Mouse (Mus musculus) heart, embryonic 10.5 days (tissue): Measurements from ENCODE around the gene Vezf1. TPM values are rescaled to one million over a fixed set of nuclear protein-coding genes. Genes with fewer than 3 reads are reported as not detected.

Experiments
- DNase-seq: peaks from one replicate; pipeline ENCODE4 v3.0.0-alpha.2; 2017; ENCODE audit warnings: low spot score
- H3K27ac ChIP-seq: fragments of 300-500 bp; sonication (generic); 2 replicates; pipeline ENCODE4 v1.5.1; 2016; ENCODE audit warnings: mild to moderate bottlenecking
- H3K27me3 ChIP-seq: fragments of 300-500 bp; sonication (generic); 2 replicates; pipeline ENCODE4 v1.6.1; 2016; ENCODE audit warnings: mild to moderate bottlenecking; ENCODE audit not compliant: poor library complexity, insufficient read depth, severe bottlenecking
- H3K36me3 ChIP-seq: fragments of 300-500 bp; sonication (generic); 2 replicates; pipeline ENCODE4 v1.6.1; 2016; ENCODE audit warnings: mild to moderate bottlenecking, moderate library complexity
- H3K4me1 ChIP-seq: fragments of 300-500 bp; sonication (generic); 2 replicates; pipeline ENCODE4 v1.6.1; 2016; ENCODE audit warnings: mild to moderate bottlenecking
- H3K4me3 ChIP-seq: fragments of 300-500 bp; sonication (generic); 2 replicates; pipeline ENCODE4 v1.5.1; 2016; ENCODE audit warnings: mild to moderate bottlenecking, moderate library complexity
- H3K9me3 ChIP-seq: fragments of 300-500 bp; sonication (generic); 2 replicates; pipeline ENCODE4 v1.6.1; 2016; ENCODE audit warnings: mild to moderate bottlenecking, moderate library complexity
- WGBS: fragments of 180-500 bp; shearing (Covaris S2); methylation state at CpG from one replicate; pipeline ENCODE4 v1.1.7; 2016; 5-methylcytosine and 5-hydroxymethylcytosine counted together
- polyA plus RNA-seq: library from polyadenylated mRNA; unstranded; fragments of >200 nt; fragmentation: Nextera tagmentation; extraction: Ambion mirVana; gene quantifications from 2 replicates; pipeline ENCODE4 v1.2.1, GENCODE M21; 2016

Vezf1 gene
- polyA plus RNA-seq, 1 experiment from 2014 or later = 34.1 TPM

DNA sequence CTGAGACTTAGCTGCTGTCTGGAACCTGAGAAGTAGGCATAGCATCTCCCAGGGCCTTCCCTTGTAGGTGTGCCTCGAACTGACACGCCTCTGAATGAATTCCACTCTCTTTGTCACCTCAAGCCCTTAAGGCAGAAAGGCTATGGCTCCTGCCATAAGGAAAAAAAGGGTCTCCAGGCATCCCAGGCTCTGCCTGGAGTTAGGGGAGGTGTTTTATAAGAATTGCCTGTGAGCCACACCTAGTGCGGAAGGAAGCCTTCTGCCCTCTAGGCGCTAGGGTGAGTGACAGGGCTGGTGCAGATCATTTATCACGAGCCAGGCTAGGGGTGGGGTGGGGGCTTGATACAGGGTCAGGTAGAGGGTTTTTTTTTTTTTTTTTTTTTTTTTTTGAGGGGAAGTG is 54.9 kb downstream of the Vezf1 start:
- Histone ChIP-seq H3K4me1 (peaks cover 68% of the 10 kb centered on the region), H3K27ac (0 out of 2 replicates have a peak overlapping the region, but pooled peaks have one; percentile 44), H3K36me3 (0 out of 2 replicates have a peak, but pooled peaks cover 5% of the 10 kb centered on the region), H3K4me3 (no peak overlapping the region), H3K9me3 (no peaks in the 10 kb centered on the region), H3K27me3 (no peaks in the 10 kb centered on the region)
- DNase-seq = no peak
- WGBS = 66% methylated on average over 5 of the region's 5 CpGs

DNA sequence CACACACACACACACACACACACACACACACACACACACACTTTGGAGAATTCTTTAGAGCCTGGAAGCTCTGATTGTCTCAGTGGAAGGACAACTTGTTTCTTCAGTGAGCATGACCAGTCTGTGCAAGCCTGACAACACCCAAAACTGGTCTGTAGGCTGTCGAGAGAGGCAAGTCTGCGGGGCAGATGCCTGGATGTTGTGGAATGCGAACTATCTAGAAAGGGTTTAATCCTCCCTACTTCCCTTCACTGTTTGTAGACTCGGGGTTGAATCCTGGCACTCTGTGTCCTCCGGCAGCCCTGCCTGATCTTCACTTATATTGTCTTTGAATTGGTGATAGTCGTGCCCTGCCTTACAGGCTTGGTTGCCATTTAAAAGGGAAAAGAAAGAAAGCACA is 55.7 kb downstream of the Vezf1 start:
- Histone ChIP-seq H3K27me3 (no peaks in the 10 kb centered on the region), H3K4me1 (peaks cover 61% of the 10 kb centered on the region), H3K27ac (peak overlapping the region; percentile 57; the same call in 1 of the 2 replicates), H3K9me3 (no peaks in the 10 kb centered on the region), H3K4me3 (no peak overlapping the region), H3K36me3 (0 out of 2 replicates have a peak, but pooled peaks cover 5% of the 10 kb centered on the region)
- DNase-seq = no peak
- 17% methylated on average over 6 of the region's 6 CpGs for WGBS

DNA sequence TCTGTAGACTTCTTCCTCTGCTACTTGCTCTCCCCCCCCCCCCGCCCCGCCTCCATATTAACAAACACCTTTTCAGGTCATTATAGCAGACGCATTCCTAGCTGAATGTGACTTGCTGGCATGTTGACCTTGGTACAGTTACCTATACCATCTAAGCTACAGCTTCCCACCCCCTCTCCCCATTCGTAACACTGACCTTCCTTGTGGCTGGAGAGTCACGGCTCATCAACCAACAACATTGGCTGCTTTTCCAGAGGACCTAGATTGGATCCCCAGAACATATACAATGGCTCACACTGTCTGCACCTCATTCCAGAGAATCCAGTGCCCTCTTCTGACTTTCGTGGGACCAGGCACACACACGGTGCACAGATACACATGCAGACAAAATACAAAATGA is 57.4 kb downstream of the Vezf1 start:
- DNase-seq = no peak
- no peak overlapping the region for H3K4me3 ChIP-seq
- WGBS = 73% methylated on average over 7 of the region's 7 CpGs
- H3K36me3 ChIP-seq = 0 out of 2 replicates have a peak, but pooled peaks cover 5% of the 10 kb centered on the region
- no peak overlapping the region for H3K27ac ChIP-seq
- H3K4me1 ChIP-seq = peaks cover 48% of the 10 kb centered on the region
- no peaks in the 10 kb centered on the region for H3K9me3 ChIP-seq
- no peaks in the 10 kb centered on the region for H3K27me3 ChIP-seq

DNA sequence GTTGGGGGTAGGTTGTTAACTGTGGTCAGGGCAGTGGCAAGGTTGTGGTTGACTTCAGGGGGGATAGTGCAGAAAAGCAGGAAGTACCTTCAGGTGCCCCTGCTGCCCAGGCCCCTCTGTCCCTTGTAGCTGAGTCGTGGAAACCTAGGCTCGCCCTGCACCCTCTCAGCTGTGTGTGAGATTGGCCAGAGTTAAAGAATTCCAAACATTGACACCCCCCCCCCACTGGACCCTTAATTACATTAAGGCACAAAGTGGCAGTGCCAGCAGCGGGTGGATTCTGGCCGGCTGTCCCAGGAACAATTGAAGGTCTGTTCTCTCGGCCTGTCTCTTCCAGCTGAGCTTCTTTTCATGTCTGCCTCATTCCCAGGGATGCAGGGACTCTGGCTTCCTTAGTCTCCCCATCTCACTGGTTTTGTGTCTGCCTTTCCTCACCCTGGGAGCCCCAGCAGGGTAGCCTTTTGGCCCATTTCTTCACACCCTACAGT is 58.3 kb downstream of the Vezf1 start:
- WGBS = 31% methylated on average over 5 of the region's 5 CpGs
- H3K4me3 ChIP-seq = no peak overlapping the region

DNA sequence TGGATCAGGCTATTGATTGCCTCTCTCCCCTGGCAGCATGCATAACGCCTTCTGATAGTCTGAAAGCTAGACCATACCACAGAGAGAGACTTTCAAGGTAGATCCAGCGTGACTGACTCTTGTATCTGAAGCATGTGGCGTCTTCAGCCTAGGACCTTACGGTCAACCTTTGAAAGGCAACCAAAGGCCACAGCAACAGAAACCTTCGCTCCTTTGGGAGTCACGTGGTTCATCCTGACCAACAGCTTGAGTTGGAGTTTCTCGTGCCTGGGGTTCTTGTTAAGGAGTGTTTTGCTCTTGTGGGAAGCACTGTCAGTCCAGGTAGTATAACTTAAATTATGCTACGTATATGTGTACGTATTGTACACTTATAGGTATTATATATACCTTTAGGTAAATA is 60.4 kb downstream of the Vezf1 start:
- DNase-seq = no peak
- Histone ChIP-seq H3K9me3 (no peaks in the 10 kb centered on the region), H3K4me1 (peaks cover 49% of the 10 kb centered on the region), H3K27ac (no peak overlapping the region), H3K36me3 (peaks cover 1% of the 10 kb centered on the region; the same call in 1 of the 2 replicates), H3K27me3 (no peaks in the 10 kb centered on the region), H3K4me3 (no peak overlapping the region)
- 93% methylated on average over 9 of the region's 9 CpGs for WGBS

More for the DNA sequence above, 58.3 kb downstream of the Vezf1 start:
- Histone ChIP-seq H3K9me3 (no peaks in the 10 kb centered on the region), H3K36me3 (0 out of 2 replicates have a peak, but pooled peaks cover 1% of the 10 kb centered on the region), H3K27ac (peak overlapping the region; percentile 47), H3K4me1 (peaks cover 48% of the 10 kb centered on the region), H3K27me3 (no peaks in the 10 kb centered on the region)
- no peak for DNase-seq

DNA sequence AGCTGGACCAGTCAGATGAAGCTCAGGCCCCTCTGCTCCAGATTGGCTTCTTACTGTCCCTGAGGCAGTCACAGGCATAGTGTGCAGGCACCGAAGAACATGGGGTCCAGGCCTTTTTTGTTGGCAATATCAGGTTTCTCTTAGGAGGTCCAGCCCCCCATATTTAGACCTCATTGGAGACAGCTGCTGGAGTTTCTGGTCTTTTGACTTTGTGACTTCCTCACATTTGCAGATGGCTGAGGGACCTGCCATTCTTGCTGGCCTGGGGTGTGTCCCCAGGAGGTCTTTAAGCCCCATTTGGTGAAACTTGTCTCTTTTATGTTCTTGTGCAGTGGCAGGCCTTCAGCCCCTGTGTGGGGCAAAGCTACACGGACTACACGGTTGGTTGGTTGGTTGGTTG is 61.2 kb downstream of the Vezf1 start:
- Histone ChIP-seq H3K27me3 (no peaks in the 10 kb centered on the region), H3K9me3 (no peaks in the 10 kb centered on the region), H3K4me3 (no peak overlapping the region), H3K36me3 (peaks cover 4% of the 10 kb centered on the region; the same call in 1 of the 2 replicates), H3K27ac (no peak overlapping the region), H3K4me1 (peaks cover 41% of the 10 kb centered on the region)
- no peak for DNase-seq
- 60% methylated on average over 3 of the region's 3 CpGs for WGBS

DNA sequence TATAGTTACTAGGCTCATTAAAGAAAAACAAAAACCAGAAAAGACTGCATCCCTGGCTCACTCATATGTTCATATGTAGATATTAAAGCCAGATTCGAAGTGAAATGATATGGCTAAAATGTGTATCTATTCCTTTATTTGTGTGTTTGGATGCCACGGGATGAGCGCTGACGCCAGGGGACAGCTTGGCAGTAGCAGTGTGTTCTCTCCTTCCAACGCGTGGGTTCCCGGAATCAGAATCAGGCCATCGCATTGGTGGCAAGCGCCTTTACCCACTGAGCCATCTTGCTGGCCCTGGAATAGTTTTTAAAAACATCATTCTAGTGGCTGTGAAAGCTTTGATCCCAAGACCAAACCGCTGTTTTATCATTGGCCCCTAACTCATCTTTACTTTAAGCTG is 61.9 kb downstream of the Vezf1 start:
- DNase-seq = no peak
- Histone ChIP-seq H3K27me3 (no peaks in the 10 kb centered on the region), H3K9me3 (no peaks in the 10 kb centered on the region), H3K4me3 (no peak overlapping the region), H3K4me1 (peaks cover 40% of the 10 kb centered on the region), H3K36me3 (peaks cover 4% of the 10 kb centered on the region; the same call in 1 of the 2 replicates), H3K27ac (no peak overlapping the region)
- WGBS = 92% methylated on average over 10 of the region's 10 CpGs

DNA sequence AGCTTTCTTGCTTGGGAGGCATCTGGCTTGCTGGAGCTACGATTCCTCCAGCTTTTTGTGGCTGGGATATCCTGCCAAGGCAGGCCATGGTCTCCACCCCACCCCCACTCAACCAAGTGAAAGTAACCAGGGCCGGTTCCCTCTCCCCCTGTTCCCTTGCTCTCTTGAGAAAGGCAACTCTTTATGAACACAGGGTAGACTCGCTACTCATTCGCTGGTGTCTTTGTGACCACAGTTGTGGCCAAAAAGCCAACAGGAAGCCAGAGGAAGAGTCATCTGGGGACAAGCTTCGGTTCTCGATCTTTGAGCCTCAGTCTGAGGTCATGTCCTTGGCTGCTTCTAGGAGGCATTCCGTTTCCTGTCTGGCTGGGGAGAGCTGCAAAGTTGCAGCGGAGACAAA is 63.8 kb downstream of the Vezf1 start:
- Histone ChIP-seq H3K9me3 (no peaks in the 10 kb centered on the region), H3K27ac (peak overlapping the region; percentile 85), H3K4me1 (peaks cover 24% of the 10 kb centered on the region), H3K4me3 (no peak overlapping the region), H3K27me3 (no peaks in the 10 kb centered on the region), H3K36me3 (peaks cover 4% of the 10 kb centered on the region; the same call in 1 of the 2 replicates)
- WGBS = 37% methylated on average over 8 of the region's 8 CpGs
- no peak for DNase-seq

Other genes with a start within 250 kb of the Vezf1 start
- 0.04 TPM in 1 of 2 replicates, not detected in the other for gene Lpo, start 240.0 kb upstream of the Vezf1 start, polyA plus RNA-seq
- 10.9 and 14.7 TPM in 2 replicates for gene Mks1, start 215.1 kb upstream of the Vezf1 start, polyA plus RNA-seq
- 0.20 TPM in 1 of 2 replicates, not detected in the other for gene Epx, start 192.7 kb upstream of the Vezf1 start, polyA plus RNA-seq
- gene Olfr462, start 176.0 kb upstream of the Vezf1 start, polyA plus RNA-seq = not detected in 2 replicates
- gene Olfr463, start 170.9 kb upstream of the Vezf1 start, polyA plus RNA-seq = not detected in 2 replicates
- not detected in 2 replicates for gene Olfr464, start 147.3 kb upstream of the Vezf1 start, polyA plus RNA-seq
- 21.7 and 26.1 TPM in 2 replicates for gene Dynll2, start 80.7 kb upstream of the Vezf1 start, polyA plus RNA-seq
- 199 and 306 TPM in 2 replicates for gene Srsf1, start 20.9 kb upstream of the Vezf1 start, polyA plus RNA-seq
- gene Cuedc1, start 29.8 kb downstream of the Vezf1 start, polyA plus RNA-seq = 15.1 and 17.9 TPM in 2 replicates
- gene Mrps23, start 136.1 kb downstream of the Vezf1 start, polyA plus RNA-seq = 74.6 and 82.3 TPM in 2 replicates
- gene Ccdc182, start 225.8 kb downstream of the Vezf1 start, polyA plus RNA-seq = 0.18 TPM in 1 of 2 replicates, not detected in the other